Mouse (Mus musculus): ENCODE data around the gene Ncor2.

GRCm38 (mm10) chr5:125173868-125174267, 5.2 kb downstream of the Ncor2 start:
- TF ChIP-seq POLR2A (IDR thresholded peaks at IDR 0.05; ENCODE audit: extremely low read depth, insufficient read depth, low read length) (no peak), CTCF (IDR thresholded peaks at IDR 0.05; ENCODE audit: extremely low read depth, insufficient read depth, low read length) (no peak)

All from cortical plate, adult 2 months (tissue).